Mouse (Mus musculus) bone marrow macrophage, adult 2 months (primary cell): ENCODE measurements at regions not wholly inside any gene's neighbourhood (a gene's known extent, or its start where the extent isn't known, plus 50 kb on each side); places are given as distances from the start of the nearest gene placed in this dataset.

Experiments
- CTCF ChIP-seq: IDR thresholded peaks from 2 replicates; pipeline ENCODE4 v1.5.1; 2012; ENCODE audit warnings: low read depth, mild to moderate bottlenecking, low read length, moderate library complexity
- POLR2A ChIP-seq: IDR thresholded peaks from 2 replicates; pipeline ENCODE4 v1.6.1; 2012; ENCODE audit warnings: mild to moderate bottlenecking, low read depth, low read length, borderline replicate concordance

DNA sequence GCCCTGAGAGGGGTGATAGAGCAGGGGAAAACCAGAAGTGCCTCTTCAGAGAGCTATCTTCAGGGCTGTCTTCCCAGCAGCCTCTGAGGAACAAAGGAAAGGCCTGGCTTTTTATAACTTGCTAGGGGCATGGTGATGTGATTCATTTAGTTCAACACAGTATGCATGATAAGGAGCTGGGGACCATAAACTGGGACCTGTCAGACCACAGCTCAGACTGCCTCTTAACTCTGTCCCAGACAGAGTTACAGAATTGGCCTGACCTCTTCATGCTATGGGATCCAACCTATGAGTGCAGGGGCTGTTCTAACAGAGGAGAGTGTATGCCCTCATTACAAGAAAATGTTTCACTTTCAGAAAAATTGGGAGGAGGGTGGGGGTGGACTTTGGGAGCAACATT, 59.3 kb upstream of the Il12b start:
- no peak for TF ChIP-seq CTCF
- TF ChIP-seq POLR2A = no peak
